Mouse (Mus musculus) G1E (cell line): ENCODE results near the gene Ppm1e. TPM values are rescaled to one million over a fixed set of nuclear protein-coding genes. Genes with fewer than 3 reads are reported as not detected.

Experiments used
- ATAC-seq: 2 replicates; pipeline ENCODE4 v1.8.0; 2016; ENCODE audit warnings: mild to moderate bottlenecking; ENCODE audit not compliant: insufficient number of reproducible peaks, poor library complexity, low FRiP score, severe bottlenecking; ENCODE audit errors: extremely low read depth
- DNase-seq: peaks from one replicate; pipeline ENCODE4 v3.0.0; 2012; ENCODE audit warnings: low spot score
- H3K27me3 ChIP-seq: 2 replicates; pipeline ENCODE4 v1.6.1; 2012; ENCODE audit warnings: mild to moderate bottlenecking, low read length, inconsistent platforms; ENCODE audit not compliant: insufficient read depth
- H3K36me3 ChIP-seq: replicated peaks from 2 replicates; pipeline ENCODE3; 2012; ENCODE audit warnings: mild to moderate bottlenecking, inconsistent platforms
- H3K4me1 ChIP-seq: 2 replicates; pipeline ENCODE4 v1.6.1; 2012; ENCODE audit warnings: low read depth, low read length, inconsistent platforms, mixed read lengths; ENCODE audit not compliant: insufficient read depth
- H3K4me3 ChIP-seq: 2 replicates; pipeline ENCODE4 v1.5.1; 2012; ENCODE audit warnings: low read depth, mild to moderate bottlenecking, inconsistent platforms, low read length, moderate library complexity, mixed read lengths
- H3K9me3 ChIP-seq: replicated peaks from 2 replicates; pipeline ENCODE4 v1.6.1; 2012; ENCODE audit warnings: inconsistent platforms
- CTCF ChIP-seq: IDR thresholded peaks from 2 replicates; pipeline ENCODE4 v1.5.1; 2012; ENCODE audit warnings: low read depth, low read length, inconsistent platforms, mixed read lengths
- GATA1 ChIP-seq: IDR thresholded peaks from 2 replicates; pipeline ENCODE4 v1.6.1; 2012; ENCODE audit warnings: borderline replicate concordance, low read length, inconsistent platforms, mixed read lengths
- GATA2 ChIP-seq: IDR thresholded peaks from 2 replicates; pipeline ENCODE4 v1.6.1; 2012; ENCODE audit warnings: low read depth, low read length, inconsistent platforms, borderline replicate concordance
- POLR2AphosphoS5 ChIP-seq: IDR thresholded peaks from 2 replicates; pipeline ENCODE4 v1.6.1; 2012; ENCODE audit warnings: low read depth, low read length, inconsistent platforms; ENCODE audit not compliant: insufficient replicate concordance
- TAL1 ChIP-seq: conservative IDR thresholded peaks from 2 replicates; pipeline ENCODE4 v1.6.1; 2012; ENCODE audit warnings: low read depth, low read length, inconsistent platforms, mixed read lengths
- polyA plus RNA-seq: library from polyadenylated mRNA; stranded (reverse); fragments of >175 nt; gene quantifications from 2 replicates; pipeline ENCODE4 v1.2.3, GENCODE M21; 2012
- total RNA-seq, 2 experiments: library from RNA; stranded (forward) in 1 of 2; stranded (reverse) in 1 of 2; fragments of 200-1000 nt in 1 of 2; fragments of >200 nt in 1 of 2; fragmentation: Nextera tagmentation in 1 of 2; gene quantifications; 2 replicates each; pipeline ENCODE4 v1.2.3; 2014 to 2017

Ppm1e gene
- total and polyA plus RNA-seq, 3 experiments: 0.82 TPM; not detected in 2

DNA sequence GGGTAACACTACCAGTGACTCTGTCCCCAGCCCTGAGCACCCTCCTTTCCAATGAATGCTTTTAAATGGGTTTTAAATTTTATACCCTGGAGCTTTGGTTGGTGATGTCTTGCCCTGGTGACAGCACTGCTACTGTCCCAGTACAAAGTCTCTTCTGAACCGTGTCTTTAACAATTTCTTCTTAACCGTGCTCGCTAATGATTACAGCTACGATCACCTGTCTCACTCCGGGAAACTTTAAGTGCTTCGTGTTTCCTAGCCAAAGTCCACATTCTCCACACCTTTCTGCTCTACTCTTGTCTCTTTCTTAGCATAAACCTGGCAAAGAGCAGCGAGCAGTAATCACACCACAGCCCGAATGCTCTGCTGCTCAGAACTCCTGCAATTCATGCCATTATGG is 69.5 kb downstream of the Ppm1e start:
- Histone ChIP-seq H3K27me3 (peaks cover 11% of the 10 kb centered on the region; the same call in 1 of the 2 replicates), H3K9me3 (peaks cover 4% of the 10 kb centered on the region; the same call in 1 of the 2 replicates), H3K4me1 (no peaks in the 10 kb centered on the region), H3K36me3 (no peaks in the 10 kb centered on the region), H3K4me3 (no peak overlapping the region)
- TF ChIP-seq GATA2: no peak
- TF ChIP-seq TAL1: no peak
- TF ChIP-seq CTCF: no peak
- TF ChIP-seq GATA1: no peak
- no peak for TF ChIP-seq POLR2AphosphoS5
- ATAC-seq (no peak), DNase-seq (no peak)

DNA sequence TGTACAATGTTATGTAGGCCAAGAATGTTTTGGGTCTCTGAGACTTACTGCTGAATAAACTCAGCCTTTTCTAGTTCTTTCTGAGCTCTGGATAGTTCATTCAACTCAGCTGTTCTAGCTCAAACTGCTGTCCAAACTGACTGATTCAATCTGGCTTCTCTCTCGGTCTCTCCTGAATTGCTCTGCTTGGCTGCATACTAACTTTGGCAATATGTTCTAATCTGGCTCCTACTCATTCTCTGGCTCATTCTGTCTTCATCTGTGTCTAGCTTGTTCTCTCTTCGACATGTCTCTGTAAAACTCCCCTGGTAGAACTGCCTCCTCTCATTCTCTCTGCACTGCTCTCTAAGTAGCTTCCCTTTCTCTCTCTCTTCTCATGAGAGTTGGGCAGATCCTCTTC is 72.6 kb downstream of the Ppm1e start:
- H3K27me3 ChIP-seq: peaks cover 3% of the 10 kb centered on the region; the same call in 1 of the 2 replicates

DNA sequence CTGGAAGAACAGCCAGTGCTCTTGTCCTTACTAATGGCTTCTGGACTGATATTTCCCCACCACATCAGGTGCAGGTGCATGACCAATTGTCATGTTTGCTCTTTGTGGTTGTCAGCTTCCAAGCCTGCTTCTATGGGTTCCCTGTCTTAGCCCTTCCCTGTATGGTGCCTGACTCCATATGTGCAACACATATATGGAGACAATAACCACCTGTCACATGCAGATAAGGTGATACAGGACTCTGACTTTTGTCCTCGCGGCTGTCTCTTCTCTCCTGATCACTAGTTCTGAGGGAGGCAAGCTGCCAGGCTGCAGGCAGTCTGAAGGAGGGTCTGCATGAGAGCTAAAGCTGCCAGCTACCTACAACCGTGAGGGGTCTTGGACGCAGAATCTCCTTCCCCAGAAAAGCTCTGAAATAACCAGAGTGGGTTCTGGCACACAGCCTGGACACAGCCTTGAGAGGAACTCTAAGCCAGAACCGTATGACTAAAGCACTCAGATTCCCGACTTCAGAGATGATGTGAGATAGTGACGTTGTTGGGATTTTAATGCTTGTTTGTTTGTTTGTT is 76.8 kb downstream of the Ppm1e start:
- TF ChIP-seq CTCF: no peak
- TF ChIP-seq GATA2: no peak
- TF ChIP-seq TAL1: no peak
- TF ChIP-seq GATA1: no peak
- no peak for TF ChIP-seq POLR2AphosphoS5
- H3K36me3 ChIP-seq: no peaks in the 10 kb centered on the region
- DNase-seq (no peak), ATAC-seq (no peak)
- no peaks in the 10 kb centered on the region for H3K9me3 ChIP-seq
- no peak overlapping the region for H3K4me3 ChIP-seq
- peaks cover 6% of the 10 kb centered on the region for H3K27me3 ChIP-seq
- no peaks in the 10 kb centered on the region for H3K4me1 ChIP-seq

More for the DNA sequence above, 72.6 kb downstream of the Ppm1e start:
- TF ChIP-seq GATA1 (no peak), POLR2AphosphoS5 (no peak), TAL1 (no peak), CTCF (no peak), GATA2 (no peak)
- DNase-seq (no peak), ATAC-seq (no peak)
- Histone ChIP-seq H3K9me3 (no peaks in the 10 kb centered on the region), H3K4me1 (no peaks in the 10 kb centered on the region), H3K4me3 (no peak overlapping the region), H3K36me3 (no peaks in the 10 kb centered on the region)

- TF ChIP-seq POLR2AphosphoS5 (no peak), GATA2 (no peak), GATA1 (no peak), CTCF (no peak)
- Histone ChIP-seq H3K36me3 (no peaks in the 10 kb centered on the region), H3K4me1 (no peaks in the 10 kb centered on the region), H3K9me3 (no peaks in the 10 kb centered on the region), H3K27me3 (peaks cover 6% of the 10 kb centered on the region), H3K4me3 (no peak overlapping the region)
- no peak for DNase-seq
- ATAC-seq: no peak
Measured at GRCm38 (mm10) chr11:87279461-87279860, 79.4 kb downstream of the Ppm1e start.

GRCm38 (mm10) chr11:87278807-87279206 is 80.0 kb downstream of the Ppm1e start:
- DNase-seq (no peak), ATAC-seq (no peak)
- no peak for TF ChIP-seq TAL1
- no peak for TF ChIP-seq CTCF
- TF ChIP-seq GATA2: no peak
- TF ChIP-seq GATA1: no peak
- no peak for TF ChIP-seq POLR2AphosphoS5
- Histone ChIP-seq H3K36me3 (no peaks in the 10 kb centered on the region), H3K27me3 (peaks cover 6% of the 10 kb centered on the region), H3K9me3 (no peaks in the 10 kb centered on the region), H3K4me3 (no peak overlapping the region), H3K4me1 (no peaks in the 10 kb centered on the region)

GRCm38 (mm10) chr11:87276240-87276985 is 82.4 kb downstream of the Ppm1e start:
- DNase-seq (no peak), ATAC-seq (no peak)
- TF ChIP-seq TAL1: no peak
- Histone ChIP-seq H3K36me3 (no peaks in the 10 kb centered on the region), H3K27me3 (peaks cover 6% of the 10 kb centered on the region), H3K9me3 (no peaks in the 10 kb centered on the region), H3K4me1 (no peaks in the 10 kb centered on the region), H3K4me3 (no peak overlapping the region)
